Mouse (Mus musculus) limb, embryonic 11.5 days (tissue): ENCODE measurements at regions not wholly inside any gene's neighbourhood (a gene's known extent, or its start where the extent isn't known, plus 50 kb on each side); places are given as distances from the start of the nearest gene placed in this dataset.

Experiments
- ATAC-seq: fragments of 200-750 bp; cut with Nextera tagmentation; 2 replicates; pipeline ENCODE4 v1.8.0; 2017; ENCODE audit warnings: low read depth; ENCODE audit not compliant: insufficient number of reproducible peaks, low FRiP score, low TSS enrichment
- DNase-seq: peaks from one replicate; pipeline ENCODE4 v3.0.0-alpha.2; 2015; ENCODE audit warnings: low spot score
- H3K27ac ChIP-seq: fragments of 300-500 bp; sonication (generic); replicated peaks from 2 replicates; pipeline ENCODE4 v1.5.1; 2014; ENCODE audit warnings: low read depth, mild to moderate bottlenecking, low read length
- H3K27me3 ChIP-seq: fragments of 300-500 bp; sonication (generic); 2 replicates; pipeline ENCODE4 v1.6.1; 2014; ENCODE audit warnings: mild to moderate bottlenecking, low read length, mixed read lengths; ENCODE audit not compliant: control insufficient read depth, insufficient read depth
- H3K36me3 ChIP-seq: fragments of 300-500 bp; sonication (generic); 2 replicates; pipeline ENCODE4 v1.6.1; 2014; ENCODE audit warnings: mild to moderate bottlenecking, low read length, moderate library complexity, mixed read lengths; ENCODE audit not compliant: control insufficient read depth, insufficient read depth
- H3K4me1 ChIP-seq: fragments of 300-500 bp; sonication (generic); 2 replicates; pipeline ENCODE4 v1.6.1; 2014; ENCODE audit warnings: low read length, mixed read lengths; ENCODE audit not compliant: control insufficient read depth, insufficient read depth
- H3K4me2 ChIP-seq: fragments of 300-500 bp; sonication (generic); 2 replicates; pipeline ENCODE4 v1.6.1; 2014; ENCODE audit warnings: low read depth, mild to moderate bottlenecking, moderate library complexity; ENCODE audit not compliant: severe bottlenecking
- H3K4me3 ChIP-seq: fragments of 300-500 bp; sonication (generic); 2 replicates; pipeline ENCODE4 v1.5.1; 2014; ENCODE audit warnings: low read depth, low read length
- H3K9ac ChIP-seq: fragments of 300-500 bp; sonication (generic); 2 replicates; pipeline ENCODE4 v1.6.1; 2014; ENCODE audit warnings: mild to moderate bottlenecking, low read length
- H3K9me3 ChIP-seq: fragments of 300-500 bp; sonication (generic); 2 replicates; pipeline ENCODE4 v1.6.1; 2016; ENCODE audit warnings: low read length; ENCODE audit not compliant: control insufficient read depth
- WGBS: fragments of 180-500 bp; shearing (Covaris S2); extraction: QIAGEN DNeasy Blood & Tissue Kit; methylation state at CpG from one replicate; pipeline ENCODE4 v1.1.7; 2014; 5-methylcytosine and 5-hydroxymethylcytosine counted together

DNA sequence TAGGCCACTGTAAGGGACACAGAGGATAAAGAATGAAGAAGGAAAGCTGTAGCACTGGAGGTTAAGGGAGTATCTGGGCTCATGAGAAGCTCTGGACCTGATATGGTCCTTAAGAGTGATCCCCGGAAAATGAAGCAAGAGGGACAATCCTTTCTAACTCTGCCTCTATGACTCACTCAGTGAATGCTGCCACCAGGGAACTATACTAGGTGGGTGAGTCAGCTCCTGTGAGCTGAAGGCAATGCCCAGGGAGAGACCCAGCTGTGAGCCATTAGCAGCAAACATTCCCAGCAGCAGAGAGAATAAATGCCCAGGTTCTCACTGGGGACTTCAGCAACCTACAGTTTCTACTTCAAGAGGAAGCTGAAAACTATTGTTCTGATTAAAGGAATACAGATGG is 366.7 kb upstream of the Id4 start:
- no peak overlapping the region for H3K27ac ChIP-seq
- H3K4me1 ChIP-seq, result no peaks in the 10 kb centered on the region
- WGBS, result 93% methylated on average over 1 of the region's 1 CpGs
- no peak overlapping the region for H3K9ac ChIP-seq
- ATAC-seq (no peak), DNase-seq (no peak)
- H3K36me3 ChIP-seq, result no peaks in the 10 kb centered on the region
- H3K4me3 ChIP-seq, result no peak overlapping the region
- no peaks in the 10 kb centered on the region for H3K9me3 ChIP-seq
- H3K27me3 ChIP-seq, result no peaks in the 10 kb centered on the region
- H3K4me2 ChIP-seq, result no peak overlapping the region

DNA sequence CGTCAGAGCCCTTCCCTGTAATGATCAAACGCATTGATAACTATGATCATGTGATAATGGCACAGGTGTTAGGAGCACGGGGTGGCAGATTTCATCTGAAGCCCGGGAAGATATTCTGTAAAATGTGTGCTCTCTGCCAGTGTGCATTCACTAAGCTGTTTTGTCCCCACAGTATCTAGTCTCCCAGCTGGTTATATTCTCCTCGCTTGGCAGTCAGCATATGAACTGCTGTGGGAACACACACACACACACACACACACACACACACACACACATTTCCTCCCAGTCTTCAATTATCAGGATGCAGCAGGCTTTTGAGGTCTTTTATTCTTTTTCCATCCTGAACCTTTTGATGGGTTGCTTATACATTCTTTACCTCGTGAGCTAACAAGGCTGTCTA is 365.8 kb upstream of the Id4 start:
- Histone ChIP-seq H3K4me3 (no peak overlapping the region), H3K9ac (no peak overlapping the region), H3K36me3 (no peaks in the 10 kb centered on the region), H3K4me2 (no peak overlapping the region), H3K27me3 (no peaks in the 10 kb centered on the region), H3K9me3 (no peaks in the 10 kb centered on the region), H3K4me1 (no peaks in the 10 kb centered on the region), H3K27ac (no peak overlapping the region)
- DNase-seq (no peak), ATAC-seq (no peak)
- WGBS, result 87% methylated on average over 6 of the region's 6 CpGs

DNA sequence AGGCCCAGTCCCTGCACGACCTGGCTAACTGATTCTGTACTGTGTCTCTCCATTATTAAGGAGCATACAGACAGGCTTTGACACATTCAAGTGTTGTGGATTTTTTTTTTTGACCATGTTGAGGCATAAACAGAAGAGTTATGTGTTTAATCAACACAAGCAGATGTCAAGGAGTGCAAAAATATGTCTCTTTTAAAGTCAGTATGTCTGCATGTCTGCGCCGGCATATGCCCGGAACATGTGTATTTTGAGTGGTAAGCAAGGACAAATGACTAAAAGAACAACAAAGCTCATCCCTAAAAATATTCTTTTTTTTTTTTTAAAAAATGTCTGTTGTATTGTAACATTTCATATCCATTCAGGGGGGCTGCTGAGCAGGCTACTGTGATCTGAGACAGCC is 364.4 kb upstream of the Id4 start:
- Histone ChIP-seq H3K4me3 (no peak overlapping the region), H3K4me1 (no peaks in the 10 kb centered on the region), H3K9ac (no peak overlapping the region), H3K4me2 (no peak overlapping the region), H3K27ac (no peak overlapping the region), H3K9me3 (no peaks in the 10 kb centered on the region), H3K27me3 (no peaks in the 10 kb centered on the region), H3K36me3 (no peaks in the 10 kb centered on the region)
- DNase-seq, result no peak
- ATAC-seq, result no peak
- 85% methylated on average over 4 of the region's 4 CpGs for WGBS

DNA sequence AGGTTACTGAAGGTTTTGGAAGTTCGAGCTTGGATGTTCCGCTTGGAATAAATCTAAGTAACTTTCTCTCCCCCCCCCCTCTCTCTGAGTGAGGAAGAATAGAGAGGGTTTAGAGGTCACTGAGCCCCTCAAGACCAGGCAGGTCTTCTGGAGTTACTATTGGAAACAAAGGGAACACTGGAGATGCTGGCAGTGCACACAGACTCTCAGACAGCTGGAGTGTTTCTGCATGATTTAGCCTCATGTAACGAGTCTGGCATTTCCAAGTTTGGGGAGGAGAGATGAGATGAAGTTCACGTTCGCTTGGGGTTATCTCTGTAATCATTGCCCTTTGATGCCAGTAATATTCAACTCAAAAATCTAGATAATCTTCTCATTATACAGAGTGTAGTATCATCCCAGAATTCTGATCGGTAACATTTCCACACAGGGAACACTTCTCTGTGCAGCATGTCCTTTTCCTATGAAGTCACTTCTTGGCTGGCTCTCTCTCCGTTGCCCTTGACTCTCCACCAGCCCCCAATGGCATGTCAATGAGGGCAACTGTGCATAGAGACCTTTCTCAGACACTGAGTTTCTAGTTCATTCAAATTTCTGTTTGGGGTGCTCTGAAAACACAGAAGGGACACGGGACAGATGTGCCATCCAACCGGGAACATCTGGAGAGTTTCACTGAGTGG is 351.0 kb upstream of the Id4 start:
- Histone ChIP-seq H3K4me3 (no peak overlapping the region), H3K4me2 (no peak overlapping the region), H3K9ac (no peak overlapping the region), H3K27ac (no peak overlapping the region), H3K27me3 (no peaks in the 10 kb centered on the region), H3K36me3 (no peaks in the 10 kb centered on the region), H3K9me3 (no peaks in the 10 kb centered on the region), H3K4me1 (no peaks in the 10 kb centered on the region)
- DNase-seq, result no peak
- ATAC-seq, result no peak
- 82% methylated on average over 9 of the region's 9 CpGs for WGBS

DNA sequence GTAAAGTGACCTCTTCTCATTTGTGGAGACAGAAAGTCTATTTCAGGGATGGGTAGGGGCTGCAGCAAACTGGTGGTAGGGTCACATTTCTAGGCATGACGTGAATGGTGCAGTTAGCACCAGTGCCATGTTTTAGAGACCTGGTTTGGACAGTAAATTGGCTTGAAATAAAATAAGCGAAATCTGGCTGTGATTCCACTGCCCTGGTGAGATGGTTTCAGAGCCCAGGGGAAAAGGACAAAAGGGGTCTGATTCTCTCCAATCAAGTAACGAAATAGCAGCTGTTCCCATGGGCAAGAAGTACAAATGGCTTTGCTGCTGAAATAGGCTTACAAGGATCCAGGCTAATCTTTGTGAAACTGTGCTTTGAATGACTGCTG is 350.5 kb upstream of the Id4 start:
- Histone ChIP-seq H3K27me3 (no peaks in the 10 kb centered on the region), H3K9me3 (no peaks in the 10 kb centered on the region), H3K4me1 (no peaks in the 10 kb centered on the region), H3K9ac (no peak overlapping the region), H3K4me3 (no peak overlapping the region), H3K27ac (no peak overlapping the region), H3K36me3 (no peaks in the 10 kb centered on the region), H3K4me2 (no peak overlapping the region)
- DNase-seq (no peak), ATAC-seq (no peak)
- 76% methylated on average over 3 of the region's 3 CpGs for WGBS

DNA sequence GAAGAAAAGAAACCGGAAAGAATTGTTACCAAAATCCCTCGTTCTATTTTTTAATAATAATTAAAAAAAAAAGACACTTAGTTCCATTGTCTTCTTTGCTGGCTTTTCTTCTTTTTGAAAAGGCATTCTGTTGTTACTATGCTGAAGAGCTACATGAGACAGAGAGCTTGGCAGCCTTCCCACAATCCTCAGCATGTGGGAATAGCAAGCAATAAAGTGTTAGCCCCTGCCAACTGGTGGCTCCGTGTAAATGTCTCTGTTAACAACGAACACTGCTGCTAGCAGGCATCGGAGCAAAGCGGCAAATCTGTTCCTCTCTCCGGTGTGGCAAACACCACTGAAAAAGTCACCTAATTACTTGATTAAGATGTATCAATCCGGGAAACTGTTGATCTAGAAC is 344.6 kb upstream of the Id4 start:
- Histone ChIP-seq H3K9ac (no peak overlapping the region), H3K36me3 (no peaks in the 10 kb centered on the region), H3K4me2 (no peak overlapping the region), H3K4me3 (no peak overlapping the region), H3K9me3 (no peaks in the 10 kb centered on the region), H3K27me3 (no peaks in the 10 kb centered on the region), H3K4me1 (no peaks in the 10 kb centered on the region), H3K27ac (no peak overlapping the region)
- ATAC-seq (no peak), DNase-seq (no peak)
- 90% methylated on average over 8 of the region's 8 CpGs for WGBS

DNA sequence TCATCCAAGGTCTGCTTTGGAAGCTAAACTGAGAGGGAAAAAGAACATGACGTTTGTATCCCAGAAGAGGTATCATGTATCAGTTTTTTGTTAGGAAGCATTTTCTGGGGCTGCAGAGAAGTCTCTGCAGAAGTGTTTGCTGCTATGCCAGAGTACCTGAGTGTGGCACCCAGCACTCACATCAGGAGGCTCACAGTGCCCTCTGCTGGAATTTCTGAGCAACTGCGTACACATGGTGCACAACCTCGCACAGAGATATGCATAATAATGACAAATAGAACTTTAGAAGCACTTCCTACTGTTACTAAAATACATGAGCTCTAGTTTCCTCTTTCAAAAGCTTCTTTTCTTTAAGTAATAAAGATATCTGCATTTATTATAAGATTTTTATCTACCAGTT is 343.7 kb upstream of the Id4 start:
- Histone ChIP-seq H3K27ac (no peak overlapping the region), H3K4me2 (no peak overlapping the region), H3K4me3 (no peak overlapping the region), H3K27me3 (no peaks in the 10 kb centered on the region), H3K36me3 (no peaks in the 10 kb centered on the region), H3K4me1 (no peaks in the 10 kb centered on the region), H3K9me3 (no peaks in the 10 kb centered on the region), H3K9ac (no peak overlapping the region)
- ATAC-seq, result no peak
- WGBS, result 95% methylated on average over 3 of the region's 3 CpGs
- no peak for DNase-seq

DNA sequence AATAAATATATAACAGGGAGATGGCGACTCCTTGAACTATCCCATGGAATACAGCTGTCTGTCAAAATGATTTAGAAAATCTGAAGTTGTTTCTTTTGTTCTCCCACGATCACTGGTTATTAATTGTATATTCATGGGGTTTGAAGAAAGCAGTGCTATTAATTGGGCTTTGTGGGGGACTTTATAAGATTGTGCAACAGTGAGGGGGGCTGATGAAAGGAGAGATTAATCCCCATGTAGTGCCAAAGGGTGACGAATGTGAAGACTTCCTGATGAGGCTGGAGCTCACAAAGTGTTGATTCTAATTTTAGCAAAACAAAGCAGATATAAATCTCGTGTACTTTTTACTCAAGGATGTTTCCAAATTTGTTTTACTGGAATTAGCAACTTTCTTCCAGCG is 340.0 kb upstream of the Id4 start:
- H3K4me3 ChIP-seq, result no peak overlapping the region
- no peaks in the 10 kb centered on the region for H3K4me1 ChIP-seq
- no peaks in the 10 kb centered on the region for H3K9me3 ChIP-seq
- DNase-seq (no peak), ATAC-seq (no peak)
- 73% methylated on average over 5 of the region's 5 CpGs for WGBS
- no peak overlapping the region for H3K9ac ChIP-seq
- no peaks in the 10 kb centered on the region for H3K36me3 ChIP-seq
- no peaks in the 10 kb centered on the region for H3K27me3 ChIP-seq
- H3K27ac ChIP-seq, result no peak overlapping the region
- no peak overlapping the region for H3K4me2 ChIP-seq

DNA sequence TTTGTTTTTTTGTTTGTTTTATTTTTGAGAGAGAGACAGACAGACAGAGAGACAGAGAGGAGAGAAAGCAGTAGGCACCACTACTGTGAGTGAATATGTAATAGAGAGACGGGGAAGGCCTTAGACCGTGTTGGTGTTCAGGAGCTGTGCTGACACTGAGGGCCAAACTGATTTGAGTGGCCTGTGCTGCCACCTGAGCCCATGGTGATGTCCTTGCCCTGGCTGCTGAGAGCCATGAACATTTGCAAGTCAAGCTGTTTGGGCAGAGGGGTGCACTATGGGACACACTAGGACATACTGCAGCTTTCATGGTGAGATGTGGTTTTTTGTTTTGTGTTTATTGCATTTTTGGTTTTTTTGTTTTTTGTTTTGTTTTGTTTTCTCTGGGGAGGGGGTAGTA is 320.3 kb upstream of the Id4 start:
- Histone ChIP-seq H3K27me3 (no peaks in the 10 kb centered on the region), H3K9me3 (no peaks in the 10 kb centered on the region), H3K36me3 (no peaks in the 10 kb centered on the region), H3K4me1 (no peaks in the 10 kb centered on the region), H3K4me3 (no peak overlapping the region), H3K4me2 (no peak overlapping the region), H3K9ac (no peak overlapping the region), H3K27ac (no peak overlapping the region)
- no peak for ATAC-seq
- no peak for DNase-seq
- 96% methylated on average over 2 of the region's 2 CpGs for WGBS
